Mouse (Mus musculus) hindbrain, embryonic 15.5 days (tissue): ENCODE data around the gene Adamtsl4. TPM values are rescaled to one million over a fixed set of nuclear protein-coding genes. Genes with fewer than 3 reads are reported as not detected.
"Not testable (repeated sequence)": the region's sequence is repeated elsewhere in the genome, so short reads cannot be mapped to it uniquely, and the experiment has no call there.

Source experiments
- ATAC-seq: fragments of 200-750 bp; cut with Nextera tagmentation; 2 replicates; pipeline ENCODE4 v1.8.0; 2017; ENCODE audit warnings: low read depth, moderate number of reproducible peaks, moderate TSS enrichment; ENCODE audit not compliant: low FRiP score
- H3K27ac ChIP-seq: fragments of 300-500 bp; sonication (generic); replicated peaks from 2 replicates; pipeline ENCODE4 v1.5.1; 2015; ENCODE audit warnings: mild to moderate bottlenecking, inconsistent platforms
- H3K27me3 ChIP-seq: fragments of 300-500 bp; sonication (generic); 2 replicates; pipeline ENCODE4 v1.6.1; 2015; ENCODE audit warnings: control low read depth, inconsistent platforms
- H3K36me3 ChIP-seq: fragments of 300-500 bp; sonication (generic); 2 replicates; pipeline ENCODE4 v1.6.1; 2015; ENCODE audit warnings: control low read depth, inconsistent platforms
- H3K4me1 ChIP-seq: fragments of 300-500 bp; sonication (generic); replicated peaks from 2 replicates; pipeline ENCODE4 v1.6.1; 2015; ENCODE audit warnings: control low read depth, inconsistent platforms
- H3K4me2 ChIP-seq: fragments of 300-500 bp; sonication (generic); 2 replicates; pipeline ENCODE4 v1.6.1; 2015; ENCODE audit warnings: moderate library complexity, mild to moderate bottlenecking, inconsistent platforms
- H3K4me3 ChIP-seq: fragments of 300-500 bp; sonication (generic); 2 replicates; pipeline ENCODE4 v1.5.1; 2015; ENCODE audit warnings: mild to moderate bottlenecking, inconsistent platforms
- H3K9ac ChIP-seq: fragments of 300-500 bp; sonication (generic); 2 replicates; pipeline ENCODE4 v1.6.1; 2015; ENCODE audit warnings: inconsistent platforms
- H3K9me3 ChIP-seq: fragments of 300-500 bp; sonication (generic); 2 replicates; pipeline ENCODE4 v1.6.1; 2016; ENCODE audit warnings: control low read depth, inconsistent platforms
- WGBS: fragments of 180-500 bp; shearing (Covaris S2); methylation state at CpG from one replicate; pipeline ENCODE4 v1.1.7; 2015; 5-methylcytosine and 5-hydroxymethylcytosine counted together
- polyA plus RNA-seq: library from polyadenylated mRNA; unstranded; fragments of >200 nt; fragmentation: Nextera tagmentation; extraction: Ambion mirVana; gene quantifications from 2 replicates; pipeline ENCODE4 v1.2.1, GENCODE M21; 2015

Adamtsl4 gene
- polyA plus RNA-seq, 1 experiment from 2014 or later = 1.2 TPM

DNA sequence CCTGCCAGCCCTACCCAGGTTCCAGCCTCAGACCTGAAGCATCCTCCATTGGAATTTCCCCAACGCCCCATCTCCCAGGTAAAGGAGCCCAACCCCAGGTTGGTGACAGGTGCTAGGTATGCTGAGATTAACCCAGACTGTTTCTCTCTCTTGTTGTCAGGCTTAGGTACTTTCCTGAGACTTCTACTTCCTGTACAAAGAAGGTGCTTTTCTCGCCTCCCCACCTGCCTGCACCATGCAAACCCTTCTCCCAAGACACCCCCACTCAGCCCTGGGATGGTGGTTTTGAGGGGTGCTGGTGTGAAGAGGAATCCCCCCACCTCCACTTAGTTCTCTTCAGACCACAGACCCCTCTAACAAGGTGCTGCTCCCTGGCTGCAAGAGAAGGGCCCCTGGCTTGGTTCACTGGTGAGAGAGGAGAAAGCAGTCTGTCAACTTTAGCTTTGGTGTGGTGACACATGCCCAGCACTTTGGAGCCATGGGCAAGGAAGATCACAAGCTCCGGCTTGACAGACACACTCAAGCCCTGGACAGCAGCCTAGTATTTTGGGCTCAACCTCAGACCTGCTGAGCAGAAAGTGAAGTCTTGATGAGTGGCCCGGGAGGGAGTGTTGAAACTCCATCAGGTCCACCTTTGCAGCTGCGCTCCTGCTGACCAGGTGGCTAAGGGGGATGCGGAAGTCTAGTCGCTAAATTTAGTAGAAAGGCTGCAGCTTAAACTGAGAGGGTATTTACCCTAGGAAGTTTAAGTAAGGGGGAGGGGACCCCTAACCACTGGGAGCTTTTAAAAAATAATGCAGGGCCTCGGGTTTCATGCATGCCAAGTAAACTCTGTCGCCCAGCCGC is 14.6 kb downstream of the Adamtsl4 start:
- Histone ChIP-seq H3K27me3 (no peaks in the 10 kb centered on the region), H3K4me1 (peaks cover 17% of the 10 kb centered on the region), H3K36me3 (no peaks in the 10 kb centered on the region; the same call in 1 of the 2 replicates), H3K9me3 (no peaks in the 10 kb centered on the region), H3K4me2 (no peak overlapping the region), H3K27ac (peak overlapping the region; percentile 37; the same call in 1 of the 2 replicates), H3K4me3 (no peak overlapping the region), H3K9ac (no peak overlapping the region)
- 67% methylated on average over 10 of the region's 10 CpGs for WGBS
- ATAC-seq = no peak

GRCm38 (mm10) chr3:95672461-95672860 is 15.3 kb downstream of the Adamtsl4 start:
- H3K9me3 ChIP-seq = no peaks in the 10 kb centered on the region
- H3K27ac ChIP-seq = no peak overlapping the region
- H3K4me2 ChIP-seq = no peak overlapping the region
- H3K9ac ChIP-seq = no peak overlapping the region
- ATAC-seq = no peak
- H3K4me3 ChIP-seq = no peak overlapping the region
- H3K4me1 ChIP-seq = peaks cover 23% of the 10 kb centered on the region
- H3K36me3 ChIP-seq = no peaks in the 10 kb centered on the region; the same call in 1 of the 2 replicates
- H3K27me3 ChIP-seq = no peaks in the 10 kb centered on the region
- WGBS = 62% methylated on average over 3 of the region's 3 CpGs

DNA sequence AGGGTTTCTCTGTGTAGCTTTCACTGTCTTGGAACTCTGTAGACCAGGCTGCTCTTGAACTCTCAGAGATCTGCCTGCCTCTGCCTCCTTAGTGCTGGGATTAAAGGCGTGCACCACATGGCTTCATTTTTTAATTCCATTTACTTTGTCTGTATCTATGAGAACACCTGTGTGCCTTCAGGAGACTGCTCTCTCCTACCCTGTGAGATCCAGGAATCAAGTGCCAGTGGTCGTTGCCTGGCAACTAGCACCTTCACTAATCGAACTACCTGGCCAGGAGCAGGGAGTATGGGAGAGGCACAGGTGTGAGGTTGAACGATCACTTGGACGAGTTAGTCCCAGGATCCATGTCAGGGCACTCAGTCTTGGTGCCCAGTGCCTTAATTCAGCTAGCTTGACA is 16.5 kb downstream of the Adamtsl4 start:
- H3K36me3 ChIP-seq = no peaks in the 10 kb centered on the region; the same call in 1 of the 2 replicates
- ATAC-seq = no peak
- H3K27me3 ChIP-seq = no peaks in the 10 kb centered on the region
- H3K9ac ChIP-seq = no peak overlapping the region
- peaks cover 30% of the 10 kb centered on the region for H3K4me1 ChIP-seq
- 92% methylated on average over 5 of the region's 5 CpGs for whole genome bisulfite sequencing
- H3K4me2 ChIP-seq = no peak overlapping the region
- no peaks in the 10 kb centered on the region for H3K9me3 ChIP-seq
- no peak overlapping the region for H3K4me3 ChIP-seq
- no peak overlapping the region for H3K27ac ChIP-seq

DNA sequence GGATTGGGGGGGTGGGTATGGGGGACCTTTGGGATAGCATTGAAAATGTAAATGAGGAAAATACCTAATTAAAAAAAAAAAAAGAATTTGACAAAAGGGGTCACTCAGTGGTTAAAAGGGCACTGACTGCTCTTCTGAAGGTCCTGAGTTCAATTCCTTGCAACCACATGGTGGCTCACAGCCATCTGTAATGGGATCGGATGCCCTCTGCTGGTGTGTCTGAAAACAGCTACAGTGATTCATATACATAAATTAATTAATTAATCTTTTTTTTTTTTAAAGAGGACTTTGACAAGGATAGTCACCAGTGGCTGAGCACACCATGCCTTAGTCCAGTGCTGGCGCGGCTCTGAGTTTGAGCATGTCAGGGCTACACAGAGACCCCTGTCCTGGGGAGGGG is 17.3 kb downstream of the Adamtsl4 start:
- H3K4me2 ChIP-seq, H3K9ac ChIP-seq, H3K27ac ChIP-seq, H3K4me3 ChIP-seq, H3K36me3 ChIP-seq, H3K9me3 ChIP-seq, ATAC-seq, H3K27me3 ChIP-seq: not testable (repeated sequence)
- 96% methylated on average over 3 of the region's 3 CpGs for WGBS
- H3K4me1 ChIP-seq = peaks cover 27% of the 10 kb centered on the region

DNA sequence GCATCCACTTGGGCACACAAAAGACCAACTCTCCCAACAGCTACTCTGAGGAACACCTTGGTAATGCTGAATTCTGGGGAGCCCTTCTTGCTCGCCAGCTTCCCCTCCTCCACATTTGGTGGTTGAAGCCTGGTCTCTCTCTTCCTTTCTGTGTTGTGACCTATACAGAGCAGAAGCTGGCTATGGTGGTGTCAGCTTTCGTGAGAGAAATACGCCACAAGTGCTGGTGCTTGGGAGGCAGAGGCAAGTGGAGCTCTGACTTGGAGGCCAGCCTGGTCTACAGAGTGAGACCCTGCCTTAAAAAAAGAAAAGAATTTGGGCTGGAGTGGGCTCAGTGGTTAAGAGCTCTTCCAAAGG is 18.4 kb downstream of the Adamtsl4 start:
- no peak overlapping the region for H3K4me2 ChIP-seq
- peaks cover 23% of the 10 kb centered on the region for H3K4me1 ChIP-seq
- no peaks in the 10 kb centered on the region for H3K27me3 ChIP-seq
- no peak for ATAC-seq
- H3K27ac ChIP-seq = no peak overlapping the region
- no peaks in the 10 kb centered on the region for H3K9me3 ChIP-seq
- H3K9ac ChIP-seq = no peak overlapping the region
- peaks cover 5% of the 10 kb centered on the region for H3K36me3 ChIP-seq
- no peak overlapping the region for H3K4me3 ChIP-seq
- WGBS = 96% methylated on average over 3 of the region's 3 CpGs

DNA sequence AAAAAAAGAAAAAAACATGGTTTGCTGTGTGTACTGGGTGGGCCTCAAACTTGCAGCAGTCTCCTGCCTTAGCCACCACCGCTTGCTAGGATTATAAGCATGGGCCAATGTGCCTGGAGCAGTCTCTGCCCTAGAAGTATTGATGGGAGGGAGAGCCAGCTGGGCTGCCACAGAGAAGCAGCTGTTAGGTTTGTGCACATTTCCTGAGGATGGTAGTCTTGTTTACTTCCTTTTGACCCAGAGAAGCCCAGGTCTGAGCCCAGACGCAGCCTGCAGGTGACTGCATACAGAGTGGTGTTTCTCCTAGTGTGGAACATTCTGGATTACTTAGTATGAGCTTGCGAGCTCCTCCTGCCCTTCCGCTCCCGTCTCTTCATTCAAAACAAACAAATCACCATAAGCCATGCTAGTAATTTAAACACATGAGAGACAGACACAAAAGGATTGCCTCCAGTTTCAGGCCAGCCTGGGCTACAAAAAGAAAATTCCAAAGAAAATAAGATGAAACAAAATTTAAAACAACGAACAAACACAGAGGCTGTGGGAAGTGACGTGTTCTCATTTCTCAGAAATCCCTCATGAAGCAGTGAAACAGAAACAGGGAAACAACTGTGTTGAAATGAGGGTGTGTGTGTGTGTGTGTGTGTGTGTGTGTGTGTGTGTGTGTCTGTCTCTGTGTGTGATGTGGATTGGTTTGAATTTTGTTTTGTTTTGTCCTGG is 19.0 kb downstream of the Adamtsl4 start:
- WGBS = 79% methylated on average over 7 of the region's 7 CpGs
- no peak overlapping the region for H3K4me2 ChIP-seq
- peaks cover 10% of the 10 kb centered on the region for H3K36me3 ChIP-seq
- peaks cover 25% of the 10 kb centered on the region for H3K4me1 ChIP-seq
- H3K27ac ChIP-seq = peak overlapping the region; percentile 78
- H3K9me3 ChIP-seq = no peaks in the 10 kb centered on the region
- no peak for ATAC-seq
- H3K9ac ChIP-seq = no peak overlapping the region
- H3K4me3 ChIP-seq = no peak overlapping the region
- H3K27me3 ChIP-seq = no peaks in the 10 kb centered on the region

GRCm38 (mm10) chr3:95668026-95668425 is 19.7 kb downstream of the Adamtsl4 start:
- peaks cover 17% of the 10 kb centered on the region for H3K36me3 ChIP-seq
- 29% methylated on average over 7 of the region's 7 CpGs for WGBS
- H3K4me1 ChIP-seq = peaks cover 27% of the 10 kb centered on the region
- peak overlapping the region; percentile 14; the same call in 1 of the 2 replicates for H3K4me2 ChIP-seq
- H3K27ac ChIP-seq = peak overlapping the region; percentile 78
- H3K4me3 ChIP-seq = no peak overlapping the region
- H3K27me3 ChIP-seq = no peaks in the 10 kb centered on the region
- no peak overlapping the region for H3K9ac ChIP-seq
- ATAC-seq = peak; percentile 39; the same call in 1 of the 2 replicates
- H3K9me3 ChIP-seq = no peaks in the 10 kb centered on the region

DNA sequence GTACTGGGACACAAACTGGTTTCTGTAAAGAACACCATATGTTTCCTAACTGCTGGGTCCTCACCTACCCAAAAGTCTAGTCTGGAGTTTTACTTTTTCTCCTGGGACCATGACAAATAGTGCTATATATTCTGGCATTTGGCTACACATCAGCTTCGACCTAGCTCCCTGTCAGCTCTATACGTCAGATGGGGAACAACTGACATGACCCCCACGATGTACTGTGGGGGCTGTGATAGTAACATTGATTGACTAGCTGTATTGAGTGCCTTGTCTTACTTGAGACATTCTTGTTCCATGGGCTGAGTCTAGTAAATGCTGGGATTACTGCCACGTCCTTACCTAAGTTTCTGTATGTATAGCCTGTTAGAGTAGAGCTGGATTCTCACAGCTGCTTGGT is 20.2 kb downstream of the Adamtsl4 start:
- Histone ChIP-seq H3K4me1 (peaks cover 32% of the 10 kb centered on the region), H3K27me3 (no peaks in the 10 kb centered on the region), H3K36me3 (peaks cover 22% of the 10 kb centered on the region), H3K4me3 (no peak overlapping the region), H3K27ac (peak overlapping the region; percentile 78), H3K9ac (0 out of 2 replicates have a peak overlapping the region, but pooled peaks have one; percentile 12), H3K4me2 (peak overlapping the region; percentile 14; the same call in 1 of the 2 replicates), H3K9me3 (no peaks in the 10 kb centered on the region)
- no peak for ATAC-seq
- 54% methylated on average over 4 of the region's 4 CpGs for WGBS

GRCm38 (mm10) chr3:95666124-95666844 is 21.4 kb downstream of the Adamtsl4 start:
- Histone ChIP-seq H3K36me3 (peaks cover 29% of the 10 kb centered on the region), H3K4me1 (peaks cover 44% of the 10 kb centered on the region), H3K27ac (no peak overlapping the region), H3K27me3 (no peaks in the 10 kb centered on the region), H3K9me3 (no peaks in the 10 kb centered on the region), H3K4me2 (no peak overlapping the region), H3K9ac (no peak overlapping the region), H3K4me3 (no peak overlapping the region)
- WGBS = 70% methylated on average over 6 of the region's 6 CpGs
- ATAC-seq = no peak

DNA sequence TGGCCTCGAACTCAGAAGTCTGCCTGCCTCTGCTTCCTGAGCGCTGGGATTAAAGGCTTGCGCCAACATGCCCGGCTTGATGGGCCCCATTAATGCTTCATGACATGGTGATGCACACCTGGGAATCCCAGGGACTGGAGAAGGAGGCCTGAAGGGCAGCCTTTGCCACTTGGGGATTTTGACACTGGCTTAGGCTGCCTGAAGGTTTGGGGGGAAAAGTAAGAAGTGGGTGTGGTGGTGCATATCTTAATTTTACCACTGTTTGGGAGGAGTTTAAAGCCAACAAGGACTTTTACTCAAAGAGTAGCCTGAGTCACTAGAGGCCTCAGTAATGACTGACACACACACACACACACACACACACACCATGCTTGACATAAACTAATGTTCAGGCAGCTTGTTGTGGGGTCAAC is 22.8 kb downstream of the Adamtsl4 start:
- Histone ChIP-seq H3K27ac (no peak overlapping the region), H3K4me2 (no peak overlapping the region), H3K4me1 (peaks cover 56% of the 10 kb centered on the region), H3K9me3 (no peaks in the 10 kb centered on the region), H3K9ac (no peak overlapping the region), H3K4me3 (no peak overlapping the region), H3K36me3 (peaks cover 29% of the 10 kb centered on the region), H3K27me3 (no peaks in the 10 kb centered on the region)
- WGBS = 89% methylated on average over 4 of the region's 4 CpGs
- ATAC-seq = no peak

DNA sequence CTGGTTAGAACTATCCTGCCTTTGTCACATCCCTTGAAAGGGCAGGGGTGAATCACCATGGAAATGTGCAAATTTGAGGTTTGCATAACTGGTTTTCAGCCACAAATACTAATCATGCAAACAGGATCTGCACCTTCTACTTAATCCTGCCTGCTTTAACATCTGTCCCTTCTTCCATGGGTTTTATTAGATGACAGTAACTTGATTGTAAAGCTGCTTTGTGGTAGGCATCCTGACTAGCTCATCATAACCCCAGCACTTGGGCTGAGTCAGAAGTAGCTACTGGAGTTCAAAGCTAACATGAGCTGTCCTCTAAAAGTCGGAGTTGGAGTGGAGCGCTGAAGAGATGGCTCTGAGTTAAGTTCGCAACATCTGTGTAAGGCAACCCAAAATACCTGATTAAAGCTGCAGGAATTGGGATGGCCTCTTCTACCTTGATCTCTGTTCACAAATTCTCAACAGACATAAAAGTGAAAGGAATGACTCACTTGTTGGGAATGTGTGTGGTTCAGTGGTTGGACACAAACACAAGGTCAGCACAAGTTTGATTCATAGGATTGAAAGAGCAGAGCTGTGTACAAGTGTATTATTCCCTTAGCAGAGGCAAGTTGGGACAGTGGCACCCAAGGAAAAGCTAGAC is 23.6 kb downstream of the Adamtsl4 start:
- peaks cover 56% of the 10 kb centered on the region for H3K4me1 ChIP-seq

More for the DNA sequence above, 23.6 kb downstream of the Adamtsl4 start:
- Histone ChIP-seq H3K9me3 (no peaks in the 10 kb centered on the region), H3K27me3 (no peaks in the 10 kb centered on the region), H3K9ac (no peak overlapping the region), H3K27ac (no peak overlapping the region), H3K36me3 (peaks cover 29% of the 10 kb centered on the region), H3K4me3 (no peak overlapping the region), H3K4me2 (no peak overlapping the region)
- WGBS = 92% methylated on average over 3 of the region's 3 CpGs
- no peak for ATAC-seq
